Mouse (Mus musculus) lung, adult 2 months (tissue): ENCODE results near the gene Hspb7. TPM values are rescaled to one million over a fixed set of nuclear protein-coding genes. Genes with fewer than 3 reads are reported as not detected.

ENCODE experiments used
- DNase-seq: peaks from one replicate; pipeline ENCODE4 v3.0.0; 2022
- H3K4me1 ChIP-seq: fragments of 200-500 bp; 2 replicates; pipeline ENCODE4 v1.6.1; 2011; ENCODE audit warnings: low read length; ENCODE audit not compliant: control insufficient read depth, insufficient read depth
- H3K4me3 ChIP-seq: fragments of 200-500 bp; replicated peaks from 2 replicates; pipeline ENCODE3; 2011; ENCODE audit warnings: low read depth, mild to moderate bottlenecking, control low read depth, low read length; ENCODE audit errors: extremely low read depth
- CTCF ChIP-seq: fragments of 200-500 bp; IDR thresholded peaks from 2 replicates; pipeline ENCODE4 v1.5.1; 2011; ENCODE audit warnings: mild to moderate bottlenecking, low read length, control low read depth; ENCODE audit not compliant: insufficient read depth
- POLR2A ChIP-seq: fragments of 200-500 bp; IDR thresholded peaks from 2 replicates; pipeline ENCODE4 v1.6.1; 2011; ENCODE audit warnings: low read depth, mild to moderate bottlenecking, control low read depth, low read length, borderline replicate concordance; ENCODE audit errors: extremely low read depth
- WGBS: fragments of 180-500 bp; shearing (Covaris S2); methylation state at CpG from one replicate; pipeline ENCODE4 v1.1.7; 2018; 5-methylcytosine and 5-hydroxymethylcytosine counted together
- polyA plus RNA-seq: library from polyadenylated mRNA; depleted of rRNA; stranded (reverse); fragments of >200 nt; gene quantifications from 2 replicates; pipeline ENCODE4 v1.2.3, GENCODE M21; 2012; rRNA removed

Gene Hspb7
- polyA plus RNA-seq: 19.6 and 29.1 TPM in 2 replicates

GRCm38 (mm10) chr4:141420192-141420829 is at the start of gene Hspb7:
TSS of gene Hspb7 (plus strand) at chr4:141420779.
- TF ChIP-seq POLR2A: no peak

GRCm38 (mm10) chr4:141372426-141372825 is 48.2 kb upstream of the Hspb7 start:
- no peak overlapping the region for H3K4me3 ChIP-seq
- no peak for DNase-seq
- H3K4me1 ChIP-seq: no peaks in the 10 kb centered on the region
- 93% methylated on average over 5 of the region's 5 CpGs for WGBS
- TF ChIP-seq CTCF: no peak
- TF ChIP-seq POLR2A: no peak

More at GRCm38 (mm10) chr4:141420192-141420829, at the start of gene Hspb7:
- no peaks in the 10 kb centered on the region; the same call in 1 of the 2 replicates for H3K4me1 ChIP-seq
- WGBS: 59% methylated on average over 9 of the region's 9 CpGs
- no peak for DNase-seq
- H3K4me3 ChIP-seq: no peak within 1 kb of the TSS

- peaks cover 4% of the 10 kb centered on the region; the same call in 1 of the 2 replicates for H3K4me1 ChIP-seq
- TF ChIP-seq CTCF: no peak
- no peak for TF ChIP-seq POLR2A
- no peak for DNase-seq
- no peak overlapping the region for H3K4me3 ChIP-seq
- WGBS: 63% methylated on average over 8 of the region's 8 CpGs
Observed at GRCm38 (mm10) chr4:141379674-141380073, 40.9 kb upstream of the Hspb7 start.

GRCm38 (mm10) chr4:141382406-141382805 is 38.2 kb upstream of the Hspb7 start:
- H3K4me1 ChIP-seq: peaks cover 4% of the 10 kb centered on the region; the same call in 1 of the 2 replicates
- no peak for TF ChIP-seq CTCF
- no peak for TF ChIP-seq POLR2A
- no peak overlapping the region for H3K4me3 ChIP-seq
- no peak for DNase-seq
- 5% methylated on average over 24 of the region's 25 CpGs for WGBS

- no peak for TF ChIP-seq POLR2A
- peak; percentile 91 for TF ChIP-seq CTCF
- WGBS: 0% methylated on average over 7 of the region's 7 CpGs
- DNase-seq: peak; percentile 39
- Histone ChIP-seq H3K4me3 (no peak overlapping the region), H3K4me1 (peaks cover 4% of the 10 kb centered on the region; the same call in 1 of the 2 replicates)
Observed at GRCm38 (mm10) chr4:141385275-141385674, 35.3 kb upstream of the Hspb7 start.

- peaks cover 4% of the 10 kb centered on the region; the same call in 1 of the 2 replicates for H3K4me1 ChIP-seq
- WGBS: 70% methylated on average over 7 of the region's 7 CpGs
- no peak for TF ChIP-seq POLR2A
- no peak for TF ChIP-seq CTCF
- DNase-seq: no peak
- no peak overlapping the region for H3K4me3 ChIP-seq
Observed at GRCm38 (mm10) chr4:141386150-141386549, 34.4 kb upstream of the Hspb7 start.

- TF ChIP-seq CTCF (peak; percentile 83), POLR2A (no peak)
- DNase-seq: peak; percentile 72
- WGBS: 16% methylated on average over 5 of the region's 5 CpGs
- Histone ChIP-seq H3K4me1 (peaks cover 2% of the 10 kb centered on the region; the same call in 1 of the 2 replicates), H3K4me3 (no peak overlapping the region)
Observed at GRCm38 (mm10) chr4:141387093-141387784, 33.3 kb upstream of the Hspb7 start.

- WGBS: 71% methylated on average over 5 of the region's 5 CpGs
Observed at GRCm38 (mm10) chr4:141387933-141388332, 32.6 kb upstream of the Hspb7 start.

GRCm38 (mm10) chr4:141389366-141390150 is 31.0 kb upstream of the Hspb7 start:
- 71% methylated on average over 18 of the region's 18 CpGs for WGBS
- Histone ChIP-seq H3K4me3 (no peak overlapping the region), H3K4me1 (no peaks in the 10 kb centered on the region)
- no peak for TF ChIP-seq CTCF
- no peak for DNase-seq

More at GRCm38 (mm10) chr4:141387933-141388332, 32.6 kb upstream of the Hspb7 start:
- no peak for DNase-seq
- no peak for TF ChIP-seq CTCF
- TF ChIP-seq POLR2A: no peak
- no peaks in the 10 kb centered on the region for H3K4me1 ChIP-seq
- H3K4me3 ChIP-seq: no peak overlapping the region
